Mouse (Mus musculus) hindbrain, embryonic 14.5 days (tissue): ENCODE measurements at regions not wholly inside any gene's neighbourhood (a gene's known extent, or its start where the extent isn't known, plus 50 kb on each side); places are given as distances from the start of the nearest gene placed in this dataset.
A peak's percentile ranks its signal among the peaks of the same experiment; 100 is the strongest.

Experiments used
- ATAC-seq: fragments of 200-750 bp; cut with Nextera tagmentation; 2 replicates; pipeline ENCODE4 v1.8.0; 2017; ENCODE audit warnings: moderate number of reproducible peaks, mild to moderate bottlenecking, moderate TSS enrichment, moderate library complexity; ENCODE audit not compliant: low FRiP score
- DNase-seq: peaks from one replicate; pipeline ENCODE4 v3.0.0-alpha.2; 2015; ENCODE audit warnings: low spot score
- H3K27ac ChIP-seq: fragments of 300-500 bp; sonication (generic); 2 replicates; pipeline ENCODE4 v1.5.1; 2014; ENCODE audit warnings: mild to moderate bottlenecking, moderate library complexity
- H3K27me3 ChIP-seq: fragments of 300-500 bp; sonication (generic); 2 replicates; pipeline ENCODE4 v1.6.1; 2014; ENCODE audit warnings: mild to moderate bottlenecking, low read length, mixed read lengths; ENCODE audit not compliant: control insufficient read depth, insufficient read depth
- H3K36me3 ChIP-seq: fragments of 300-500 bp; sonication (generic); replicated peaks from 2 replicates; pipeline ENCODE4 v1.6.1; 2014; ENCODE audit not compliant: control insufficient read depth, insufficient read depth
- H3K4me1 ChIP-seq: fragments of 300-500 bp; sonication (generic); replicated peaks from 2 replicates; pipeline ENCODE4 v1.6.1; 2014; ENCODE audit warnings: antibody characterized with exemption, low read length, mixed read lengths; ENCODE audit not compliant: control insufficient read depth, insufficient read depth
- H3K4me2 ChIP-seq: fragments of 300-500 bp; sonication (generic); replicated peaks from 2 replicates; pipeline ENCODE4 v1.6.1; 2014; ENCODE audit warnings: mild to moderate bottlenecking, moderate library complexity
- H3K4me3 ChIP-seq: fragments of 300-500 bp; sonication (generic); replicated peaks from 2 replicates; pipeline ENCODE4 v1.5.1; 2014; ENCODE audit warnings: mild to moderate bottlenecking, low read length
- H3K9ac ChIP-seq: fragments of 300-500 bp; sonication (generic); 2 replicates; pipeline ENCODE4 v1.6.1; 2014
- H3K9me3 ChIP-seq: fragments of 300-500 bp; sonication (generic); 2 replicates; pipeline ENCODE4 v1.6.1; 2016; ENCODE audit warnings: low read length; ENCODE audit not compliant: control insufficient read depth
- WGBS: fragments of 180-500 bp; shearing (Covaris S2); extraction: QIAGEN DNeasy Blood & Tissue Kit; methylation state at CpG from one replicate; pipeline ENCODE4 v1.1.7; 2014; 5-methylcytosine and 5-hydroxymethylcytosine counted together

GRCm38 (mm10) chr4:27715696-27716095, 1097.2 kb upstream of the Epha7 start:
- Histone ChIP-seq H3K27me3 (no peaks in the 10 kb centered on the region), H3K9ac (no peak overlapping the region), H3K27ac (no peak overlapping the region), H3K9me3 (no peaks in the 10 kb centered on the region), H3K36me3 (no peaks in the 10 kb centered on the region), H3K4me3 (no peak overlapping the region), H3K4me2 (no peak overlapping the region), H3K4me1 (no peaks in the 10 kb centered on the region)
- DNase-seq (no peak), ATAC-seq (no peak)

- no peak overlapping the region for H3K9ac ChIP-seq
- DNase-seq (no peak), ATAC-seq (no peak)
- no peaks in the 10 kb centered on the region for H3K27me3 ChIP-seq
- H3K27ac ChIP-seq, result no peak overlapping the region
- no peaks in the 10 kb centered on the region for H3K36me3 ChIP-seq
- H3K4me1 ChIP-seq, result no peaks in the 10 kb centered on the region
- peaks cover 5% of the 10 kb centered on the region; the same call in 1 of the 2 replicates for H3K9me3 ChIP-seq
- H3K4me2 ChIP-seq, result no peak overlapping the region
- WGBS, result 96% methylated on average over 3 of the region's 3 CpGs
- H3K4me3 ChIP-seq, result no peak overlapping the region
Observed at GRCm38 (mm10) chr4:27727761-27728160, 1085.2 kb upstream of the Epha7 start.

GRCm38 (mm10) chr4:27734143-27734542, 1078.8 kb upstream of the Epha7 start:
- Histone ChIP-seq H3K9ac (no peak overlapping the region), H3K27ac (no peak overlapping the region), H3K27me3 (no peaks in the 10 kb centered on the region), H3K4me1 (no peaks in the 10 kb centered on the region), H3K9me3 (no peaks in the 10 kb centered on the region), H3K4me3 (no peak overlapping the region), H3K36me3 (no peaks in the 10 kb centered on the region), H3K4me2 (no peak overlapping the region)
- no peak for DNase-seq
- no peak for ATAC-seq

- Histone ChIP-seq H3K4me1 (no peaks in the 10 kb centered on the region), H3K27ac (no peak overlapping the region), H3K36me3 (no peaks in the 10 kb centered on the region), H3K9me3 (no peaks in the 10 kb centered on the region), H3K4me3 (no peak overlapping the region), H3K27me3 (peaks cover 40% of the 10 kb centered on the region), H3K4me2 (no peak overlapping the region), H3K9ac (no peak overlapping the region)
- WGBS, result 86% methylated on average over 2 of the region's 2 CpGs
- DNase-seq, result no peak
- no peak for ATAC-seq
Observed at GRCm38 (mm10) chr4:27781874-27782273, 1031.1 kb upstream of the Epha7 start.

- DNase-seq (peak; percentile 67), ATAC-seq (peak; percentile 55; the same call in 1 of the 2 replicates)
- Histone ChIP-seq H3K27me3 (peaks cover 34% of the 10 kb centered on the region), H3K36me3 (no peaks in the 10 kb centered on the region), H3K4me2 (no peak overlapping the region), H3K27ac (no peak overlapping the region), H3K9me3 (no peaks in the 10 kb centered on the region), H3K4me3 (no peak overlapping the region), H3K9ac (no peak overlapping the region), H3K4me1 (no peaks in the 10 kb centered on the region; the same call in 1 of the 2 replicates)
- 15% methylated on average over 4 of the region's 4 CpGs for WGBS
Observed at GRCm38 (mm10) chr4:27787070-27787469, 1025.9 kb upstream of the Epha7 start.
